Mouse (Mus musculus): Measurements from ENCODE around the gene Hacl1.

Gene Hacl1

GRCm38 (mm10) chr14:31640890-31641505 is at the start of gene Hacl1, which contains the start of gene Btd:
Hacl1 (minus strand) TSS chr14:31641286.
Btd (plus strand) TSS chr14:31641028.
- peak; percentile 85 for DNase-seq (ENCODE audit: low spot score)

- no peak for DNase-seq (ENCODE audit: low spot score)
These were observed 45.1 kb upstream of the Hacl1 start for GRCm38 (mm10) chr14:31686231-31686630.

- no peak for DNase-seq (ENCODE audit: low spot score)
These were observed 44.6 kb upstream of the Hacl1 start for GRCm38 (mm10) chr14:31685680-31686079.

- DNase-seq (ENCODE audit: low spot score) = no peak
These were observed 43.4 kb upstream of the Hacl1 start for GRCm38 (mm10) chr14:31684343-31685040.

GRCm38 (mm10) chr14:31683610-31684009 is 42.5 kb upstream of the Hacl1 start:
- DNase-seq (ENCODE audit: low spot score) = no peak

- DNase-seq (ENCODE audit: low spot score) = no peak
These were observed 41.0 kb upstream of the Hacl1 start for GRCm38 (mm10) chr14:31681931-31682555.

GRCm38 (mm10) chr14:31681291-31681690 is 40.2 kb upstream of the Hacl1 start:
- DNase-seq (ENCODE audit: low spot score) = no peak

GRCm38 (mm10) chr14:31680656-31681055 is 39.6 kb upstream of the Hacl1 start:
- no peak for DNase-seq (ENCODE audit: low spot score)

GRCm38 (mm10) chr14:31671635-31672320 is 30.7 kb upstream of the Hacl1 start:
- DNase-seq (ENCODE audit: low spot score) = no peak

- DNase-seq (ENCODE audit: low spot score) = no peak
These were observed 28.8 kb upstream of the Hacl1 start for GRCm38 (mm10) chr14:31669642-31670490.

- DNase-seq (ENCODE audit: low spot score) = peak; percentile 58
These were observed 28.1 kb upstream of the Hacl1 start for GRCm38 (mm10) chr14:31669161-31669611.

- DNase-seq (ENCODE audit: low spot score) = no peak
These were observed 27.2 kb upstream of the Hacl1 start for GRCm38 (mm10) chr14:31668326-31668725.

- DNase-seq (ENCODE audit: low spot score) = no peak
These were observed 26.7 kb upstream of the Hacl1 start for GRCm38 (mm10) chr14:31667741-31668140.

GRCm38 (mm10) chr14:31666931-31667705 is 26.0 kb upstream of the Hacl1 start:
- no peak for DNase-seq (ENCODE audit: low spot score)

- DNase-seq (ENCODE audit: low spot score) = no peak
These were observed 24.5 kb upstream of the Hacl1 start for GRCm38 (mm10) chr14:31665566-31665940.

- no peak for DNase-seq (ENCODE audit: low spot score)
These were observed 23.9 kb upstream of the Hacl1 start for GRCm38 (mm10) chr14:31664903-31665565.

- DNase-seq (ENCODE audit: low spot score) = no peak
These were observed 23.2 kb upstream of the Hacl1 start for GRCm38 (mm10) chr14:31664100-31664902.

- DNase-seq (ENCODE audit: low spot score) = no peak
These were observed 22.5 kb upstream of the Hacl1 start for GRCm38 (mm10) chr14:31663376-31664099.

All from ovary, adult 18-20 months (tissue).